Mouse (Mus musculus) C2C12 (cell line): ENCODE results near the gene Llgl2. TPM values are rescaled to one million over a fixed set of nuclear protein-coding genes. Genes with fewer than 3 reads are reported as not detected.
"Not testable (repeated sequence)": the region's sequence is repeated elsewhere in the genome, so short reads cannot be mapped to it uniquely, and the experiment has no call there.

Experiments
- H3K27me3 ChIP-seq: one replicate; pipeline ENCODE4 v1.6.1; 2011; ENCODE audit not compliant: control insufficient read depth, insufficient read depth, insufficient read length
- H3K36me3 ChIP-seq: one replicate; pipeline ENCODE4 v1.6.1; 2011; ENCODE audit not compliant: control insufficient read depth, insufficient read depth
- H3K4me3 ChIP-seq: one replicate; pipeline ENCODE4 v1.5.1; 2011; ENCODE audit warnings: mild to moderate bottlenecking, control low read depth; ENCODE audit not compliant: poor library complexity, insufficient read depth, severe bottlenecking
- H3K79me2 ChIP-seq: one replicate; pipeline ENCODE4 v1.6.1; 2011; ENCODE audit not compliant: control insufficient read depth, insufficient read depth
- H3K79me3 ChIP-seq: one replicate; pipeline ENCODE4 v1.6.1; 2011; ENCODE audit warnings: low read depth, control low read depth
- H3ac ChIP-seq: one replicate; pipeline ENCODE3; 2011; ENCODE audit warnings: low read depth; ENCODE audit not compliant: control insufficient read depth, insufficient read length
- CEBPB ChIP-seq: IDR thresholded peaks from one replicate; pipeline ENCODE4 v1.6.1; 2011; ENCODE audit warnings: low read depth, mild to moderate bottlenecking, control low read depth, moderate library complexity
- CTCF ChIP-seq: IDR thresholded peaks from one replicate; pipeline ENCODE4 v1.5.1; 2011; ENCODE audit not compliant: control insufficient read depth, insufficient read depth, insufficient read length
- FOSL1 ChIP-seq: IDR thresholded peaks from one replicate; pipeline ENCODE4 v1.8.0; 2011; ENCODE audit warnings: mild to moderate bottlenecking, low read length; ENCODE audit not compliant: poor library complexity, insufficient read depth, severe bottlenecking
- MAX ChIP-seq: IDR thresholded peaks from one replicate; pipeline ENCODE4 v1.6.1; 2011; ENCODE audit warnings: mild to moderate bottlenecking, control low read depth
- MYOD1 ChIP-seq: IDR thresholded peaks from one replicate; pipeline ENCODE4 v1.6.1; 2011; ENCODE audit warnings: low read depth; ENCODE audit not compliant: control insufficient read depth, insufficient read length
- MYOG ChIP-seq: IDR thresholded peaks from one replicate; pipeline ENCODE4 v1.6.1; 2011; ENCODE audit not compliant: control insufficient read depth, insufficient read length; ENCODE audit errors: extremely low read depth
- USF1 ChIP-seq: IDR thresholded peaks from one replicate; pipeline ENCODE4 v1.6.1; 2011; ENCODE audit warnings: low read depth, mild to moderate bottlenecking, control low read depth, moderate library complexity
- polyA plus RNA-seq: library from polyadenylated mRNA; unstranded; fragments of >200 nt; fragmentation: generic; extraction: Trizol; gene quantifications from one replicate; pipeline ENCODE4 v1.2.1, GENCODE M21; 2012; ENCODE audit warnings: missing spikeins

Llgl2 gene
- polyA plus RNA-seq, 1 experiment = 0.51 TPM

DNA sequence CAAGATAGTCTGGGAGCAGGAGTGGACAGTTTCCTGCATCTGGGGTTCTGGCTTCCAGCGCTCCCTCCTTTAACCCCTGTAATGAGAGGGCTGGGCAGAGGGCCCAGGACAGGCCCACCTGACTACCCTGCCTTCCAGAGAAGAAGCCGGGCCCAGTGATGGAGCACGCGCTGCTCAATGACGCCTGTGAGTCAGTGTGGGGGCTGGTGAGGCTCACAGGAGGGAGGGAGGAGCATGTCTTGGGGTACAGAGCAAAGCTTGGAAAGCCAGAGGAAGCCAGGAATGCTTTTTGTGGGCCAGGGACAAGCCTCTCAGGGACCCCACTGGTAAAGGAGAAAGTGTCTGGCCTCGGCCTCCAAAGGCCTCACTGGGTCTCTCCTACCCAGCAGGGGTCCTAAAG is 30.8 kb downstream of the Llgl2 start:
- Histone ChIP-seq H3K27me3 (peaks cover 61% of the 10 kb centered on the region), H3K79me2 (no peaks in the 10 kb centered on the region), H3K36me3 (no peaks in the 10 kb centered on the region), H3K4me3 (no peak overlapping the region), H3K79me3 (no peaks in the 10 kb centered on the region), H3ac (no peak overlapping the region)
- TF ChIP-seq CEBPB (no peak), MYOG (no peak), FOSL1 (no peak), MAX (no peak), USF1 (no peak)

DNA sequence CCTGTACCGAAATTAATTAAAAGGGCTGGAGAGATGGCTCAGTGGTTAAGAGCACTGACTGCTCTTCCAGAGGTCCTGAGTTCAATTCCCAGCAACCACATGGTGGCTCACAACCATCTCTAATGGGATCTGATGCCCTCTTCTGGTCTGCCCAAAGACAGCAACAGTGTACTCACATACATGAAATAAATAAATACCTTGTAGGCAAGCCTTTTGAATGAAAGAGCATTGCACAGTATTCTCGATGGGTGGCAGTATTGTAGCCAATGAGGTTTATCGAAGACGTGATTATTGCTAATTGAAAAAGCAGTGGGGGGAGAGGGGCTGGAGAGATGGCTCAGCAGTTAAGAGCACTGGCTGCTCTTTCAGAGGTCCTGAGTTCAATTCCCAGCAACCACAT is 33.3 kb downstream of the Llgl2 start:
- H3K27me3 ChIP-seq = peaks cover 75% of the 10 kb centered on the region
- H3K36me3 ChIP-seq, H3ac ChIP-seq, H3K79me2 ChIP-seq, H3K79me3 ChIP-seq, H3K4me3 ChIP-seq: not testable (repeated sequence)

DNA sequence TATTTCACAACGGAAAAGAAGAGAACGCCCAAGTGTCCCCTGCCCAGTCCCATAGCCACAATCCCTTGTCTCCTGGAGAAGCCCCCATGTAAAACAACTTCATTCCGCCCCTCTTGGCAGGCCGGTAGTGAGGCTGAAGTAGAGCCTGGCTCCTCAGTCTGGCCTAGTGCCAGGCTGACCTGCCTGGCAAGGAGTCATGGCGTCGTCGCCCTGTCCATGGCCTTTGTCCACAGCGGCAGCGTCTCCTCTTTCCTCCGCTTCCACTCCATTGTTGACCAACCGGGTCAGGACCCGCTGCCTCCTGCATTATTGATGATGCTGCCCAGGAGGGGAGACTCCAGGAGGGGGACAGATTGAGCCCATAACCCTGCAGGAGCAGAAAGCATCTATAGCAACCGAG is 34.1 kb downstream of the Llgl2 start:
- H3K79me3 ChIP-seq = no peaks in the 10 kb centered on the region
- H3K36me3 ChIP-seq = no peaks in the 10 kb centered on the region
- no peak for TF ChIP-seq MYOG
- no peak for TF ChIP-seq USF1
- no peak for TF ChIP-seq CEBPB
- TF ChIP-seq MAX = no peak
- no peak for TF ChIP-seq MYOD1
- no peak for TF ChIP-seq CTCF
- TF ChIP-seq FOSL1 = no peak
- no peaks in the 10 kb centered on the region for H3K79me2 ChIP-seq
- no peak overlapping the region for H3ac ChIP-seq
- peaks cover 77% of the 10 kb centered on the region for H3K27me3 ChIP-seq
- H3K4me3 ChIP-seq = no peak overlapping the region

DNA sequence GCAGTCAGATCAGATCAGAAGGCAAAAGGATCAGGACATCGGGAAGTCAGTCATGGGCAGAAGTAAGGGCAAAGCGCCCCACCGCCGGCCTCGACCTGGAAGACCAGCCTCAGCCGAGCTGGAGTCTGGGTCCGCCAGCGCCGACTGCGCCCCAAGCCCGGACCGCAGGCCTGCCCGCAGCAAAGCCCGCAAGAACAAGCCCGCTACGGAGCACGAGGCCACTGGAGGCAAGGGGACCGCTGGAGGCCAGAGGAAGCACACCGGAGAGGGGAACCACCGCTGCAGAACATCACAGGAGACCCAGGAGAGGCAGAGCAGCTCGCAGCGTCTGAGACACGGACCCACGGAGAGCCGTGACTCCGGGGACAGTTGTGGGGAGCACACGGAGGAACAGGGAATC is 34.5 kb downstream of the Llgl2 start, which contains the start of gene Myo15b:
TSS of gene Myo15b (plus strand) at position 53 of the 400 bp plus-strand sequence.
- TF ChIP-seq MAX (no peak), MYOG (no peak), FOSL1 (no peak), MYOD1 (no peak), USF1 (no peak), CTCF (no peak), CEBPB (no peak)
- no peaks in the 10 kb centered on the region for H3K79me3 ChIP-seq
- no peaks in the 10 kb centered on the region for H3K79me2 ChIP-seq
- H3K36me3 ChIP-seq = no peaks in the 10 kb centered on the region
- H3K27me3 ChIP-seq = peaks cover 77% of the 10 kb centered on the region
- H3ac ChIP-seq = no peak within 1 kb of the TSS
- no peak within 1 kb of the TSS for H3K4me3 ChIP-seq

DNA sequence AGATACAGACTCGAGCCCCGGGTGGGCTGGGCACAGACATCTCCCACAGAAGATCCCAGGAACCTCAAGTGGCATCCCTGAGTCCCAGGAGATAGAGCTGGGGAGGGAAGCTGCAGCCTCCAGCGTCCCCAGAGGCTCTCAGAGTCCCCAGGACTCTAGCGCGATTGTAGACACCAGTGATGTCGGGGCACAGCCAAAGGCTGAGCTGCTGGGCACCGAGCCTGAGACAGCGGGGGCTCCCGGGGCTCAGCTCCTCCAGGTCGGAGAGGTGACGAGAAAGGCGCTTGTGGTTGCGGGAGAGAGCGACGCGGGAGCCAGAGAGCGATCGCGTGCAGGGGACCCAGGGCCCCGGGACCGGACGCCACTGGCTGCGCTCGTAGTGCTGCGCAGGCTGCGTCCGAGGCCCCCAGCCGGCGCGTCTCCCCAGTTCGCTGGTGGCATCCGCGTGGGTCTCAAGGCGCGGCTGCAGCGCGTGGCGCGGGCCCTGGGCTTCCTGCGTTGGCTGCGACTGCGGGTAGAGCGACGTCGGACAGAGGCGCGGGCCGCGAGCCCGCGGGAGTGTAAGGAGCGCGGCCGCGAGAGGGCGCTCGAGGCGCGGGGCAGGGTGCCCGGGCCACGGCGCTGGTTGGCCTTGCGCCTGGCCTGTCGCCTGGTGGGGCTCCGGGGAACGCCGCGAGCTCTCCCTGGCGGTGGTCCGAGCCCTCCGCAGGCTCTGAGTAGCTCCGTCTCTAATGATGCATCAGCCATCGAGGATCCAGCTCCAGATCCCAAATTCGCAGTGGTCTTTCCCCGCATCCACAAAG is 35.5 kb downstream of the Llgl2 start:
- Histone ChIP-seq H3K27me3 (peaks cover 71% of the 10 kb centered on the region), H3K36me3 (no peaks in the 10 kb centered on the region), H3K79me3 (no peaks in the 10 kb centered on the region), H3K79me2 (no peaks in the 10 kb centered on the region), H3K4me3 (no peak overlapping the region), H3ac (no peak overlapping the region)
- no peak for TF ChIP-seq MYOD1
- TF ChIP-seq MAX = peak; percentile 33
- TF ChIP-seq CTCF = peak; percentile 99
- no peak for TF ChIP-seq CEBPB

DNA sequence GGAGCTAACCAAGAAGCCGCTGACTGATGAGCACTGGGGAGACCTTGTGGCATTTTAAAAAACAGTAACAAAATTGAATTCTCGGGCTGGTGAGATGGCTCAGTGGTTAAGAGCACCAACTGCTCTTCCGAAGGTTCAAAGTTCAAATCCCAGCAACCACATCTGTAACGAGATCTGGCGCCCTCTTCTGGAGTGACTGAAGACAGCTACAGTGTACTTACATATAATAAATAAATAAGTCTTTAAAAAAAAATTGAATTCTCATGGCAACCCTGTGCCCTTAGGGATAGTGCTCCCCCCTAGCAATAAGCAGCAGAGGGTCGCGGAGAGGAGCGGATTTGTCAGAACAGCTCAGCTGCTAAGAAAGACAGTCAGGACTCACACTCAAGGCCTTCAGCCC is 40.0 kb downstream of the Llgl2 start:
- H3K36me3 ChIP-seq = no peaks in the 10 kb centered on the region
- peaks cover 68% of the 10 kb centered on the region for H3K27me3 ChIP-seq
- H3K79me2 ChIP-seq = no peaks in the 10 kb centered on the region
- TF ChIP-seq MAX (no peak), USF1 (no peak), FOSL1 (no peak), MYOD1 (no peak), CTCF (no peak), CEBPB (no peak), MYOG (no peak)
- no peak overlapping the region for H3ac ChIP-seq
- no peaks in the 10 kb centered on the region for H3K79me3 ChIP-seq
- H3K4me3 ChIP-seq = no peak overlapping the region
